Mouse (Mus musculus): ENCODE data around the gene Csnk1g1.

The Csnk1g1 gene

DNA sequence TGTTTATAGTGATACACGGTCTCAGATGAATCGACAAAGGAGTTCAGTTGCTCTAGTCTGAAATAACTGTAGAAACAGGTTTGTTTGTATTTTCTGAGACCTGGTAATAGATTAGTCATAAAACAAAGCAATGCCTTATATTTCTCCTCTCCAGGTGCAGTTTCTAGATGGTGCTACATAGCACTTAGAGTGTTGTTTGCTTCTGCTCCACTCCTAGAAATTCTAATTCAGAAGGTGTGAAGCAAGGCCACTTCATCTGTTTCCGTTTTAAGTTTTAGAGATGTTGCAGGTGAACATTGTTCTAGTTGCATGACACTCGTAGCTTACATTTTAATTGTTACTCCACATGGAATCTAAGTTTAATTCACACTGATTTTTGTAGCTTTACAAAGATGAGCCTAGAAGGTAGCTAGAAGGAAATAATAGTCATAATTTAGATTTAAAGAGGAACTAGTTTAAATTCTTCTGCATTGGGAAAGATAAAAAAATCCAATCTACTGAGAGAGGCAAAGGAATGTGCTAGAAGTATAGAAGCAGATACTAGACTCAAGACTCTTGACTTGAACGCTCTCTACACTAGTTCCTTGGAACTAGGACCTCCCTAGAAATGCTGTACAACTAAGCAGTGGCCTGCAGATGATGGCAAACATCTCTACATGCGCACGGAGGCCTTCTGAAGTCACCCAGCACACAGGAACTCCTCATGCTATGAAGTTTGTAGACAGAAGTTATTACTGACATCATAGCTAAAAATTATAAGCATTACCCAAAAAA lies 87.1 kb downstream of the Csnk1g1 start:
- no peak for DNase-seq (ENCODE audit: low spot score)

DNA sequence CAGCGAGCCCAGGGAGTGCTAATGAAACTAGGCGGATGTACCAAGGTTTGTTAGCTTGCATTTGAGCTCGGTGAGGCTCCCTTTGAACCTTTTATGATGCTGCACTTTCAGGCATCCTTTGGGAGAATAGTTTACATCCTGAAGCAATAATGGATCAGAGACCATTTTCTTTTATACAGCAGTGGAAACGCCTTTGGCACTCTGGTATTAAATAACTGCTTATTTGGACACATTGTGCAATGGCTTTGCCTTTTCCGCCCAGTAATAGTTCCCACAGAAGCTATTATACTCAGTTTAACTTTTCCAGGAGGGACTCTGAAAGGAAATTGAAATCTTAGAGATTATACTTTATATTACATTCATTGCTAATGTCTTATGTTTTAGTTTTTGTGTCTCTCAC lies 90.2 kb downstream of the Csnk1g1 start:
- peak; percentile 12 for DNase-seq (ENCODE audit: low spot score)

DNA sequence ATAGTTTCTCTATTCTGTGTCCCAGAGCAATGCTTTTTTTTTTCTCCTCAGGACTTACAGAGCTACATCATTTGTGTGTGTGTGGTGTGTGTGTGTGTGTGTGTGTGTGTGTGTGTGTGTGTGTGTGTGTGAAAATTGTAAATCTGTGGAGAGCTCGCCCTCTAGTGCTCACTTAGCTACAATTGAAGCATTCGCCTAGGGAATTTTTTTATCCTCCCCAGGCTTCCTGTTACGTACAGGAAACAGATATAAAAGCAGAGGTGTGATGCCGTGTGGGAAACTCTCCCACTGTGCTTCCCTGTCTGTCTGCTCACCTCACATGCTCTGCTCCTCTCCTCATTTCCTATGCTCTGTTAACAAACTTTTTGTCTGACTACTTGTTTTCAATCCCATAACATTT lies 95.7 kb downstream of the Csnk1g1 start:
- peak; percentile 36 for DNase-seq (ENCODE audit: low spot score)

DNA sequence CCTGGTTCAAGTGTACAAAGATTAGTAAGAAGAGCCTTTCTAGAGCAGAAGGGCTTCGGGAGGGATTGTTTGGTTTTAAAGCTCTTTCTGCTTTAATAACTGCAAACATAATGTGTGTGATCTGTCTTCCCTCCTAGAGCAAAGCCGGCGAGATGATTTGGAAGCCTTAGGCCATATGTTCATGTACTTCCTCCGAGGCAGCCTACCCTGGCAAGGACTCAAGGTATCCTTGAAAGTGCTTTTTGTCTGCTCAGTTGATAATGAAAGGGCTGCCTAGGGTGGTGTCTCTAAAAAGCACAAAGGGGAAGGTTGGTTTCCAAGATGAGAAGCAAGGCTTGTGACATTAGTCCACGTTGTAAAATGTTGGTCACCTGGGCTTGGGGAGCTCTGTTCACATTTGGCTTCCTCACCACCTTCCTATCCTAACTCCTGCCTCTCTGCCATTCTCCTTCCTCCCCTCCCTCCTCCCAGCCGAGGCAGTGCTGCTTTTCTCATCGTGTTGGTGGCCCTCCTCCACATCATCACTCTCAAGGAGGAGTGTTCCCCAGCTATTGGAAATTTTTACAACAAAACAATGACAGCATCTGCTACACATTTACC lies 99.0 kb downstream of the Csnk1g1 start:
- DNase-seq (ENCODE audit: low spot score), result no peak

DNA sequence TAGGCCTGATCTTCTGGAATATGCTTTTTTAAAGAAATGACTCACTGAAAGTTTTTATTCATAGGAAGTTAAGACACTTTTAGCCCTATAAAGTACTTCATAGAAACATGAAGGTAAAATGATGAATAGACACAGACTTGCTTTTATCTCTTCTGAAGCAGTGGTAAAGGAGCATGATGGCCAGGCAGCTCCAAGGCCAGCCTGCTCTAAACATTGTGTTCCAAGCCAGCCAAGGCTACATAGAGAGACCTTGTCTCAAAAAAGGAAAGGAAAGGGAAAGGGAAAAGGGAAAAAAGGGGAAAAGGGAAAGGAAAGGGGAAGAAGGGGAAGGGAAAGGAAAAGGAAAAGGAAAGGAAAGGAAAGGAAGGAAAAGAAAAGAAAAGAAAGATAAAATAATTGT lies 111.9 kb downstream of the Csnk1g1 start:
- DNase-seq (ENCODE audit: low spot score), result no peak

DNA sequence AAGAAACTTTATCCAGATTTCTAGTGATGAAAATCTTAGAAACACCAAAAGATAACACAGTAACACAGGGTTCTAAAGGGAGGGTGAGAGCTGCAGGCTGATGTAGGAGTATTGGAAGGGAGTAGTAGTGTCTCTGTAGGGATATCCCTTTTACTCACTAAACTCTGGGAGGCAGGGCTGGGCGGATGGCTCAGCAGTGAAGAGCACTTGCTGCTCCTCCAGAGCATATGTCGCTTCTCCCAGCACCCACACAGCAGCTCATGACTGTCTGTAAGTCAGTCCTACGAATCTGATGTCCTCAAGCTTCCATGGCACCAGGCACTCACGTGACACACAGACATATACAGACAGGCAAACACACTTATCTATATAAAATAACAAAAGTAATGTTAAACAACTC lies 129.4 kb downstream of the Csnk1g1 start:
- DNase-seq (ENCODE audit: low spot score), result no peak

DNA sequence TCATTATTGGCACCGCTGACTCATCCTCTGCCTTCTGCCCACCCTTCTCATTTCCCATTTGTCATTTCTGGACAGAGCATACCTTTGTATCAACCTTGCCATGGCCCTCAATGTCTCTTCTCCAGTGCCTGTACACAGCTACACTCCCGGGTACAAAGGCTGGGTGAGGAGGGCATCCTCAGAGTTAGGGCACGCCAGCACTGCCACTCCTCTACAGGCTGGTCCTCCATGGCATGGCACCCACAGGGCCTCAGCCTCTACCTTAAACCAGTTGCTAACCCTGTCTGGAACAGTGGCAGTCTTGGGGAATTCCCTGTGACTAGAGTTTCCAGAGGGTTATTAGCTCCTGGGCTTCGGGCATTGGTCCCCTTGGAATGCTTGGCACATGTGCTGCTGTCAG lies 129.9 kb downstream of the Csnk1g1 start:
- DNase-seq (ENCODE audit: low spot score), result no peak

DNA sequence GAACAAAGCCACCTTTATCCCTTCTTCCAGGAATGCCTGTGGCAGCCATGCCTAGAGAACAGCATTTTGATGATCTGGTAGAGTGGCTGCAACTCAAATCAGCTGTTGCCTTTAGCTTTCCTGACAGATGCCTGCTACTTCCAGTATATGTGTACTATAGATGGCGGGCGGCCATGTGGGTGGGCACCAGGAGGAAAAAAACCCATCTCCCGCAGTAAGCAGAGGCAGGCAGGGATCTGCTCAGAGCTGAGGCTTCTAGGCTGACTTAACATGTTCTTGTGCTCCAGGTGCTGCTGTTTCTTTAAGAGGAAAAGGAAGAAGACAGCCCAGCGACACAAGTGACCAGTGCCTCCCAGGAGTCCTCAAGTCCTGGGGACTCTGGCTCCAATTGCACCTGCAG lies 130.6 kb downstream of the Csnk1g1 start:
- DNase-seq (ENCODE audit: low spot score), result no peak

DNA sequence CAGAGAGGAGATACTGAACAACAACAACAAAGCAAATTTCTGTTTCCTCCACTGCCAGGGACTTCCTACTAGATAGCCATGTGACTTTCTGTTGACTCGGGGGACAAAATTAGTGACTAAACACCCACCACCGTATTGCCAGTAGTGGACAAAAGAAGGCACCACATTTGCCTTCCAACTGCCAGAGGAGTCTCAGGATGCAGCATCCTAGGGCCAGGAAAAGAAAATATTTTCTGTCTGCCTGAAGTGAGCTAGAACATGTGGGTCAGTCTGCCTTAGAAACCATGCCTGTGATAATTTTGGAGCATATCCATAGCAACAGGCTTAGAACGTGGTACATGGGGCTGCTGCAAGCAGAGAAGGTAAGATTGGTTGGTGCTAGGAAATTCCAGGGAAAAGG lies 132.1 kb downstream of the Csnk1g1 start:
- no peak for DNase-seq (ENCODE audit: low spot score)

DNA sequence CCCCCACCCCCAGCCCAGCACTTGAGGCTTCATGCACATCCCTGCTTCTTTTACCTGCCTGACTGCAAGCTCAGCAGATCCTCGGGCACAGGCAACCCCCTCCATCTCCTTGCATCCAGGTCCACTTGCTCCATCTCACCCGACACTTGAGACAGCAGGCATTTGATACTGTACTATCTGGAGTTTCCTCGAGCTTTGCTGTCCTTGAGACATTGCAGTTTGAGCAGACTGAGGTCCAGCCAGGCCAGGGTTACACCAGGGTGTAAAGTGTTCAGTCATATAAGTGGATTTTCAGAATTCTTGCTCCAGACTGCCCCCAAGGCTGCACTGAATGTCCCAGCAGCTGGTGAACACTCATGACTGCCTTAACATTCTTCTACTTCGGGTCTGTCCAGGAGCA lies 133.6 kb downstream of the Csnk1g1 start:
- no peak for DNase-seq (ENCODE audit: low spot score)

DNA sequence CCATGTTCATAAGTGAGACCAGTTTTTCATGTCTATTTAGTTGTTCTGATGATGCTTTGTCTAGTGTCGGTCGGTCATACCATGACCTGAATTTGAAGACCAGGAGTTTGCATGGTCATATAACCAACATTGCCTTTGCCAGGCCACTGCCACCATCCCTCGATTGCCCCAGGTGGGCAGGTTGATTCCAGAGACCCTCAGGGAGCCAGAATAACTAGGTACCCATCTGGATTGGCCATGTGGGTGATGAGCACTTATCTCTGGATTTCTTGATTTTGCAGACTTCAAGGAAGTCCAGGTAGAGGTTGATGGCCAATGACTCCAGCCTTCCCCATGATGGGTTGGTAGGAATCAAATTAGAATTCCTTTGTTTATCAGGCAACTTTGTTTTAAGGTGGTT lies 134.5 kb downstream of the Csnk1g1 start:
- DNase-seq (ENCODE audit: low spot score), result no peak

DNA sequence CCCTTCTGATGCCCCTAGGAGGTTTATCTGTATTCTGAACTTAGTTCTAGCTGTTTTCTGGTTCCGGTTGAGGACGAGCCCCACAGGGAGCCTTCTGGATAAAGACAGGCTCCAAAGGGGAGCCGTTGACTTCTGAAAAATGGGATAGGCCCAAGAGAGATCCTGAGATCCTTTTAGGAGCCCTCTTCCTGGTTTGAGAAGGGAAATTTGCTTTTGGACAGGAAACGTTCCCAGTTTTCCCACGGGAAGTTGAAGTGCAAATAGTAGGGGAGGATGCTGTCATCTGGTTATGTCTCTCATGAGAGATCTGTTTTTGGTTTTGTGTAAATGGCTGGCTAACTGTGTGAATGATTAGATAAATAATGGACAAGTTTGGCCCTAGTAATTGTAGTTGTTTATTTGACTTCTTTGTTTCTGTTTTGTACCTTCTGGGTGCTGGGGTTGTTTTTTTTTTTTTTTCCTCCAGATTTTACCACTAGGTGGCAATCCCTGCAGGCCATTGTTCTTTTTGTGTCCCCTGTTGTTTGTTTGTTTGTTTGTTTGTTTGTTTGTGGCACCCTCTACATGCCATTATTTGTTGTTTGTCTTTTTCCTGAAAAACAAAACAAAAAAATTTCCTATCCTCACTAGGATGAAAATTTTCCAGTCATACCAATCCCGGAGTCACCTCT lies 141.3 kb downstream of the Csnk1g1 start:
- no peak for DNase-seq (ENCODE audit: low spot score)

DNA sequence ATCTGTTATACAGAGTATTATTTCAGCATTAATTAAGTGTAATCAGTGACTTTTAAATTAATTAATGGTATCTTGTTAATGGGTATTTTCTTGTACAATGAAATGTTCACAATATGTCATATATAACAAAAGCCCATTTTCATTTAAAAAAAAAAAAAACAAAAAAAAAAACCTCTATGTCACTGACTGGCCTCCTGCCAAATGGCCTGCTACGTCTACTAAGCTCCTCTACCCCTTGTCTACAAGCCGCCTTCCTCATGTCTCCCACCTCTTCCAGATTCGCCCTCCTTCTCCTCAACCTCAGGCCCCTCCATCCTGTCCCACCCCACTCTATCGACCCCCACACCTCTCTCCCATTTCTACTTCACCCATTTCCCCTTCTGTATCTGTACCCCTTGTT lies 142.8 kb downstream of the Csnk1g1 start:
- DNase-seq (ENCODE audit: low spot score), result no peak

DNA sequence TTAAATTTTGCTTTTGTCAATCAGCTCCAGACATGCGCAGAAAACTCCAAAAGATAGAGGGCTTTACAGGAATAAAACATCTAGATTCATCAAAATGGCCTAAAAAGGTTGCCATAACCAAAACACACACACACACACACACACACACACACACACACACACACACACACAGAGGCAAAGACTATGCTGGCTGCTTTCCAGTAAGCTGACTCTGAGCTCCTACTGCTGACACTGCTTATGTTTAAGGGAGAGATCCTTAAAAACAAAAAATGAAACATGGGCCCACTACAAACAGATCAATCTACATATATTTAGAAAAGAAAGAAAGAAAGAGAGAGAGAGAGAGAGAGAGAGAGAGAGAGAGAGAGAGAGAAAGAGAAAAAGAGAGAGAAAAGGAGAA lies 144.0 kb downstream of the Csnk1g1 start:
- DNase-seq (ENCODE audit: low spot score), result no peak

DNA sequence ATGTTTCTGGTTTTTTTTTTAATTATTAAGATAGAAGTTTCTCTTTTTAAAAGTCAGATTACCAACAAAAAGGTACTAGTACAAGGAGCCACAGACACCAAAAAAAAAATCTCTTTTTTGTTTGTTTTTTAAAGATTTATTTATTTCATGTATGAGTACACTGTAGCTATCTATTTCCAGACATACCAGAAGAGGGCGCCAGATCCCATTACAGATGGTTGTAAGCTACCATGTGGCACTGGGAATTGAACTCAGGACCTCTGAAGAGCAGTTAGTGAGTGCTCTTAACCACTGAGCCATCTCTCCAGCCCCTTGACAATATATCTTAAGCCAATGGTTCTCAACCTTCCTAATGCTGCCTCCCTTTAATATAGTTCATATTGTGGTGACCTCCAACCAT lies 144.9 kb downstream of the Csnk1g1 start:
- DNase-seq (ENCODE audit: low spot score), result no peak

DNA sequence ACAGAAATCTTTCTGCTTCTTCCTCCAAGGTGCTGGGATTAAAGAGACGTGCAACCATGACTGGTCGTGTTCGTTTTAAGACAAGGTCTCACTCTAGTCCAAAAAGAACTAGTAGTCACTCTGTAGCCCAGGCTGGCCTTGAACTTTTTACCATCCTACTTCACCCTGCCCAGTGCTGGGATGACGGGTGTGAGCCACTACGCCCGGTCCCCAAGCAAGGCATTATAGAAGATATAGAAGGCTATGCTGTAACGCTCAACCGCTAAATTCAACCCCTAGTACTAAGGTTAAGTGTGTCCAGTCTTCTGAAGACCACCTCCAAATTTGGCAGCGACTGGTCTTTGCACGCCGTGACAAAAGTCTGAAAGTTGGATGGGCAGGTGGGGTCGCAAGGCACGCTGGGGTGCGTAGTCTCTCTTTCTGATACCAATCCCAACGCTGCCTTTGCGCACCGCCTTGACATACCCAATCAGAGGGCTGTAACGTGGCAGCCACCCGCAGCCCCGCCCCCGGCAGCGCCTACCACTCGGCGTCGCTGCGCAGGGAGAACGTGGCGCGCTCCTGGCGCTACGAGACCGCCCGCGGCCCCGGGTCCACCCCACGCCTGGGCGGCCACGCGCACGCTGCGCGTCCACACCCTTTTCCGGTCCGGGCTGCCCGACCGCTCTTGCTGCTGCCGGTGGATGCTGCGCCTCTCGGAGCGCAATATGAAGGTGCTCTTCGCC lies 151.0 kb downstream of the Csnk1g1 start, which contains the start of gene Ppib:
Gene Ppib (plus strand): TSS at position 640 of the 725 bp plus-strand sequence.
- peak; percentile 99 for DNase-seq (ENCODE audit: low spot score)

DNA sequence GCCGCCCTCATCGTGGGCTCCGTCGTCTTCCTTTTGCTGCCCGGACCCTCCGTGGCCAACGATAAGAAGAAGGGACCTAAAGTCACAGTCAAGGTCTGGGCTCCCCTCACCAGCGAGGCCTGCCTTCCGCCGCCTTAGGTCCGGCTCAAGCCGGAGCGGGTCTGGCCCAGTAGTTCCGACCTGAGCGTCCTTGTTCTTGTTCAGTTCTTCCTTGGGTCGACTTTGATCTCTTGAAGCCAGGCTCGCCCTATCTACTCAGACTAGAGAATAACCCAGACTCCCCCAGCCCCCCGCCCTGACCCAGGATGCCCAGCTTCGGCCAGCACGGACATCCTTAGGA lies 151.6 kb downstream of the Csnk1g1 start:
- DNase-seq (ENCODE audit: low spot score), result no peak

DNA sequence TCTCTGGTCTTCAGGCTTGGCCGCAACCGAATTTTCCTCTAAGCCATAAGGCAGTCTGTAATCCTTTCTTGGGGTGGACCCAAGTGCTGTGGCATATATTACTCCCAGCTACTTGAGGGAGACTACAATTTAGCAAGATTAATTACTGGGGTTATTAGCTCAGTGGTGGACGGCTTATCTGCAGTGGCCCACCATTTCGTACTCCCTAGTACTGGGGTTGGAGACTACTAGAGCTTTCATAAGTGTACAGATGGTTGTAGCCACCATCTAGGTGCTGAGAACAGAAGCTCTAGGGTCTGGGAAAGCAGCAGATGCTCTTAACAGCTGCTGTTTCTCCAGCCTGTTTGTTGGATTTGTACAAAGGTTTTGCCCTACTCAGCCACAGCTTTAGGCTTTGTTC lies 152.3 kb downstream of the Csnk1g1 start:
- DNase-seq (ENCODE audit: low spot score), result no peak

DNA sequence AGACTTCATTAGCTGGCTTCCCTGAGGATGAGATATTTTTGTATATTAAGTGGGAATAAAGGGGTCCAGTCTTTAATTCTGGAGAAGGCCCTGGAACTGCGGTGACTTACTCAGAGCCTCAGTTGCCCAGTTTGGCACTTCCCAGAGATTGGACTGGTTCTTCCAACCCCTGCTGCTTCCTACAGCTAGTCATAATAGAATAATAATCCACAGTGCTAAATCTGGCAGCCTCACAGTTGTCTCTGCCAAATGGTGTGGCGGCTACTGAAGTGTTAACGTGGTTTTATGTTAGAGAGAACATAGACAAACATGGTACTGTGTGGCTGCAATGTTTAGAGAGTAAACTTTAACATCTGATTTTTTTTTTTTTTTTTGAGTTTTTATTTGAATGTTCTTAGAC lies 152.9 kb downstream of the Csnk1g1 start:
- no peak for DNase-seq (ENCODE audit: low spot score)

DNA sequence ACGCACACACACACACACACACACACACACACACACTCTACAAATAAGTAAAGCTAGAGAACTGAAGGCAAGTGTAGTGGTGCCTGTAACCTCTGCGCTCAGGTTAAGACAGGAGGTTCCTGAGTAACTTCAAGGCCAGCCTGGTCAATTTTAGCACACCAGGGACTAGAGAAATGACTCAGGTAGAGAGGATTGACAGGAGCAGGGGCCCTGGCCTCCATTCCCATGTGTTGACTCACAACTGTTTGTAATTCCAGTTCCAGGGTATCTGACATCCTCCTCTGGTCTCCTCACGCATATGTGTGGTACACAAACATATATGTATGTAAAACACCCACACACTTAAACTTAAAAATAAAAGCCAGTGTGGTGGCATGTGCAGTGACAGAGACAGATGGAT lies 154.7 kb downstream of the Csnk1g1 start:
- no peak for DNase-seq (ENCODE audit: low spot score)

DNA sequence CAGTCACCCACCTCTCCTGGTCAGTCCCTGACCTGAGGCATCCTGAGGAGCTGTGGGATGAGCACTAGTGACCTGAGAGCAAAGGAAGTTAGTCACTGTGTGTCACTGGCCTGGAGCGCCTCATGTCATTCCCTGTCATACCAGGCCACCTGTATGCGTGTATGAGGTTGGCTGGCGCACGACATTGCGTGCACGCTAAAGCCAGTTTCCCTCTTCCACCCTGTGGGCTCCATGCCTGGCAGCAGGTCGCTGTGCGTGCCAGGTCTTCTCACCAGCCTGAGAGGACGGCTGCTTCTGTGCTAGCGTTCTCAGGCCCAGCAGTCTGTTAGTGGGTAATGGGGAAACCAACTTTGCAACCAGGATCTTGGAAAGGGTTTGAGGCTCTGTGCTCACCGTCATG lies 155.6 kb downstream of the Csnk1g1 start:
- no peak for DNase-seq (ENCODE audit: low spot score)

DNA sequence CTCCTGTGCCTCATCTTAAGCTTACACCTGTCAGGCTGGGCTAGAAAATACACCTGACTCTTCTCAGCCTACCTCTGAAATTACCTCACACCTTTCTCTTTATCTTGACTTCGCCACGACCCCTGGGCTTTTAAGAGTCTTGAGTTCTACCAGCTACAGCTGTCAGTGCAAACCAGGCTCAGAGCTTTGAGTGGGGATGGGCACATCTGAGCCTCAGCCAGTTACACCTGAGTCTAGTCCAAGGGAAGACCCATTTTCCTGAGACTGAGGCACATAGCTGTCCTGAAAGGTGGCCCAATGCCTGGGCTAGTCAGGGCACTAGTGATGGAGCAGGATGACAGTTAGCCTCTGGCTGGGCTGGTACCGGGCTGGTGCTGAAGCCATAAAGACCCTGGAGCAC lies 158.1 kb downstream of the Csnk1g1 start:
- DNase-seq (ENCODE audit: low spot score), result no peak

DNA sequence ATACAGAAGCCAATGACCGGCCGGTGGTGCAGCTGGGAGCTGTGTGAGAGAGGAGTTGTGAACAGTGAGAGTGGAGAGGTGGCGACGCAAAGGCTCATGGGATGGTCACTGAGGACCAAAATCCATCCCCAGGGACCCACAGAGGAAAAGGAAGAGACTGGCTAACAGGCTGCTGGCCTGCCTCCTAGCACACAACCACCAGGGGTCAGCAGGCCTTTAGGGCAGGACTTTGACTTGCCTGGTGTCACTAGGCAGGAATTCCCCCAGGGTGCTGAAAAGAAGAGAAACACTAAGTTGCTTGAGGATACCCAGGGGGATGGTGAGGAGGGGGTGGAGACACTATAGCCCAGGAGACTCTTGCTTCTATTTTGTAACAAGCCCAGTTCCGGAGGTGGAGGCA lies 158.8 kb downstream of the Csnk1g1 start:
- DNase-seq (ENCODE audit: low spot score), result peak; percentile 73

All from embryo, embryonic 10 days (tissue).